Mouse (Mus musculus): Measurements from ENCODE around the gene Parvb. TPM values are rescaled to one million over a fixed set of nuclear protein-coding genes. Genes with fewer than 3 reads are reported as not detected.

The Parvb gene
- polyA plus RNA-seq, 1 experiment, result 3.0 TPM

DNA sequence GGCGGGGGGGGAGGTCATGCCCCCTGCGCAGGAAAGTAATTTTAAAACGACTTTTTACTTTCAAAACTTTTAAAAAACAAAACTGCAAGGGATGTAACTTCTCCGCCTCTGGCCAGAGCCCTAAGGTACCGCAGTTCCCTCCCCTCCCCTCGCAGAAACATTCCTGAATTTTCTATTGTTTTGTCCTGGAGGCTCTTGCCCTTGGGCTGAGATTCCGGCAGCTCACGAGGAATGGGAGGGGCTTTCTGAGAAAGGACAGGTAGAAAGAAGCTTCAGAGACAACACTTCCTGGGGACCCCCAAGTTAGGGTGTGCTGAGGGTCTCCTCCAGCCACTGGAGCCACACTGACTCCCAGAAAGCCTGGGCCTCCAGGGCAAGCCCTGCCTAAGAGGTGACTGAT, 766 bp downstream of the Parvb start:
- Histone ChIP-seq H3K4me1 (ENCODE audit: control insufficient read depth, insufficient read depth, insufficient read length, low read length) (peaks cover 18% of the 10 kb centered on the region), H3K4me3 (ENCODE audit: insufficient read depth, low read depth, low read length) (peak overlapping the region; percentile 65), H3K27ac (replicated peaks; ENCODE audit: low read depth, low read length) (peak overlapping the region; percentile 85)

- H3K4me1 ChIP-seq (ENCODE audit: control insufficient read depth, insufficient read depth, insufficient read length, low read length), result peaks cover 21% of the 10 kb centered on the region
- peak overlapping the region; percentile 93 for H3K27ac ChIP-seq (replicated peaks; ENCODE audit: low read depth, low read length)
- H3K4me3 ChIP-seq (ENCODE audit: insufficient read depth, low read depth, low read length), result no peak overlapping the region
Observed at GRCm38 (mm10) chr15:84234794-84235581, 3.1 kb downstream of the Parvb start.

- Histone ChIP-seq H3K4me1 (ENCODE audit: control insufficient read depth, insufficient read depth, insufficient read length, low read length) (peaks cover 21% of the 10 kb centered on the region), H3K27ac (replicated peaks; ENCODE audit: low read depth, low read length) (peak overlapping the region; percentile 93), H3K4me3 (ENCODE audit: insufficient read depth, low read depth, low read length) (no peak overlapping the region)
Observed at GRCm38 (mm10) chr15:84235646-84236045, 3.8 kb downstream of the Parvb start.

DNA sequence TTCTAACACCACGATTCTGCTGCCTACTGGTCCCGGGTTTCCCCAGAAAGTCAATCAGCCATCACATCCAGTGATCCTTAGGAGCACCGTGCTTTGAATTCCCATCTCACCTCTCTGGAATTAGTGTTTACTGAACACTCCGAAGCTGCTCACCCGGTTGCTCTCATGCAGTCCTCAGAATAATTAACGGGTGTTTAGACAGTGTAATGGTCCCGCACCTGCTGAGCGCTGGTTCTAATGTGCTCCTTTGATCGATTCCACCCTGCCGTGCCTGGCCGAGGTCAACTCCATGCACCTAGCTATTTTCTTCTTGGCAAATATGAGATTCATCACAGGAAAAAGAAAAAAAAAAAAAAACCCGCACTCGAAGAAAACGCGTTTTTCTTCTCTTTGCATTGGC, 6.7 kb downstream of the Parvb start:
- Histone ChIP-seq H3K4me1 (ENCODE audit: control insufficient read depth, insufficient read depth, insufficient read length, low read length) (peaks cover 17% of the 10 kb centered on the region), H3K27ac (replicated peaks; ENCODE audit: low read depth, low read length) (no peak overlapping the region), H3K4me3 (ENCODE audit: insufficient read depth, low read depth, low read length) (no peak overlapping the region)

DNA sequence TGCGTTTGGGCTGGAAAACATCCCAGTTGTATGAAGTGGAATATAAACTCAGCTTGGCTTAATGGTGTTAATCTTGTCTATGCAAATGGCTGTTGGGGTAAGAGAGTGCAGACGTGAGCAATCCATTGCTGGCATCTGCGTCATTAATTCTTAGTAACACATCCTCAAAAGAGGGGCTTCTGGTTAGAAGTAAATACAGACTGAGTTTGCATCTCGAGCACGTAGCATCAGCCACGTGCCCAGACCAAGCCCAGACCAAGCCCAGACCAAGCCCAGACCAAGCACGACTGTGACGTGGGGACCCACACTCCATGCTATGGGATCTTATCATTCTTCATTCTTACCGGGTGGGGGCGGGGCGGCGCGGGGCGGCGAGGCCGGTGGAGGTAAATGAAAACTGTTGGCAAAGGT, 7.2 kb downstream of the Parvb start:
- no peak overlapping the region for H3K27ac ChIP-seq (replicated peaks; ENCODE audit: low read depth, low read length)
- peaks cover 17% of the 10 kb centered on the region for H3K4me1 ChIP-seq (ENCODE audit: control insufficient read depth, insufficient read depth, insufficient read length, low read length)
- H3K4me3 ChIP-seq (ENCODE audit: insufficient read depth, low read depth, low read length), result no peak overlapping the region

DNA sequence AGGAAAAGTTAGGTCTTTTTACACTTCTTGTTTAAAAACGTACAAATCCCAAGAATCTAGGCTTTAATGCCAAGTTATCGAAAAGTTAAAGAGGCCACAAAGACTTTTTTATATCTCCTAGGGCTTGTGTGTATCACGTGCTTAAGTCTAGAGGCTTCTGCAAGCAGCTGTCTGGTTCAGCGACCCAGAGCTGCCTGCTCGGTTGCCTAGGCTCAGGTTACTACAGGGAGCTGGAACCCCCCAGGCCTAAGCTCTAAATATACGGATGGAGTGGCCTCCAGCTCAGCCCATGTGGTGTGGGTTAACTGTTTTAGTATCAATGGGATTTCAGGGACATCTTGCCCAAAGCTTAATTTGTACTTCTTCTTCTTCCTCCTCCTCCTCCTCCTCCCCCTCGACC, 9.7 kb downstream of the Parvb start:
- H3K27ac ChIP-seq (replicated peaks; ENCODE audit: low read depth, low read length), result no peak overlapping the region
- H3K4me1 ChIP-seq (ENCODE audit: control insufficient read depth, insufficient read depth, insufficient read length, low read length), result peaks cover 7% of the 10 kb centered on the region
- no peak overlapping the region for H3K4me3 ChIP-seq (ENCODE audit: insufficient read depth, low read depth, low read length)

GRCm38 (mm10) chr15:84245104-84245503, 13.3 kb downstream of the Parvb start:
- H3K4me3 ChIP-seq (ENCODE audit: insufficient read depth, low read depth, low read length), result no peak overlapping the region
- peaks cover 3% of the 10 kb centered on the region for H3K4me1 ChIP-seq (ENCODE audit: control insufficient read depth, insufficient read depth, insufficient read length, low read length)
- 0 out of 2 replicates have a peak overlapping the region, but pooled peaks have one; percentile 30 for H3K27ac ChIP-seq (replicated peaks; ENCODE audit: low read depth, low read length)

DNA sequence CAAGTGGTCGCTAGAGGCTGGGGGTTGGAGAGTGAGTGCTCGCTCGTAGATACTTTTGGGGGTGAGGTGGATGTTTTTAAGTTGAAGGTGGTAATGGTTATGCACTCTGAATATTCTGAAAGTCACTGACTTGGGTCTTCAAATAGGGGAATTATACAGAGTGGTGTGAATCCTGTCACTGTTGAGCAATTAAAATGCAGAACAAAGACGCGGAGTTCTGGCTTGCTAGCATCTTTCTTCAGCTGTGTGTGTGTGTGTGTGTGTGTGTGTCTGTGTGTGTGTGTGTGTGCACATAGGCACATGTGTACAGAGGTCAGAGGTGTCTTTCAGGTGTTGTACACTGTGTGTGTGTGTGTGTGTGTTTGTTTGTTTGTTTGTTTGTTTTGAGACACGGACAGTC, 14.4 kb downstream of the Parvb start:
- H3K4me3 ChIP-seq (ENCODE audit: insufficient read depth, low read depth, low read length), result no peak overlapping the region
- peaks cover 3% of the 10 kb centered on the region for H3K4me1 ChIP-seq (ENCODE audit: control insufficient read depth, insufficient read depth, insufficient read length, low read length)
- H3K27ac ChIP-seq (replicated peaks; ENCODE audit: low read depth, low read length), result no peak overlapping the region

DNA sequence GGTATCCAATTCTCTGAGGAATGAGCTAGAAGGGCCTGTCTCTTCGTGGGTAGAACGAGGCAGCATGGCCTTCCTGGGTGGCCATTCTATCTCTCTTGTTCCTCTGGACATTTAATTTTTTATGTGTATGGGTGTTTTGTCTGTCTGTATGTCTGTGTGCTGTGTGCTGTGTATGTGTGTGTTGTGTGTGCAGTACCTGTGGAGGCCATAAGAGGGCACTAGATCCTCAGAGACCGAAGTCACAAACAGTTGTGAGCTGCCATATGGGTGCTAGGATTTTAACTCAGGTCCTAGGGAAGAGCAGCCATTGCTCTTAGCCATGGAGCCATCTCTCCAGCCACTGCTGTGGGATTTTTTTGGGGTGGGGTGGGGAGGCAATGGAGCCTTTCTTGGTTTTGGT, 15.5 kb downstream of the Parvb start:
- H3K4me1 ChIP-seq (ENCODE audit: control insufficient read depth, insufficient read depth, insufficient read length, low read length), result peaks cover 3% of the 10 kb centered on the region
- H3K4me3 ChIP-seq (ENCODE audit: insufficient read depth, low read depth, low read length), result no peak overlapping the region
- H3K27ac ChIP-seq (replicated peaks; ENCODE audit: low read depth, low read length), result no peak overlapping the region

DNA sequence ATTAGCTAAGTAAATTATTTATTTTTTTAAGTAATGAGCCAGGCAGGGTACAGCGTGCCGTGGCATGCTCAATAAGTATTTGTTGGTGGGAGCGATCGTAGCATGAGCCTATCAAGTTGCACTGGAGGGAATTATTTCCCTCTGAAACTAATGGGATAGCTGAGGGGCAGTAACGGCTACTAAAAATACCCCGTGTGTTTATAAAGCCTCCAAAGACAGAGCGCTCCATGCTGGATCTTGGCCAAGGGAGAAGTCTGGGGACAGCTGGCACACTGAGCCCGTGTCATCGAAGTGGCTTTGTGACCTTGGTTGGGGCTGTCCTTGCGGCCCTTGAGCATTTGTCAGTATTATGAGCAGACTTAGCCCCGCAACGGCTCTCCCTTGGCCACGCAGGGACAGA, 19.4 kb downstream of the Parvb start:
- Histone ChIP-seq H3K27ac (replicated peaks; ENCODE audit: low read depth, low read length) (no peak overlapping the region), H3K4me3 (ENCODE audit: insufficient read depth, low read depth, low read length) (no peak overlapping the region), H3K4me1 (ENCODE audit: control insufficient read depth, insufficient read depth, insufficient read length, low read length) (no peaks in the 10 kb centered on the region; the same call in none of the 2 replicates)

DNA sequence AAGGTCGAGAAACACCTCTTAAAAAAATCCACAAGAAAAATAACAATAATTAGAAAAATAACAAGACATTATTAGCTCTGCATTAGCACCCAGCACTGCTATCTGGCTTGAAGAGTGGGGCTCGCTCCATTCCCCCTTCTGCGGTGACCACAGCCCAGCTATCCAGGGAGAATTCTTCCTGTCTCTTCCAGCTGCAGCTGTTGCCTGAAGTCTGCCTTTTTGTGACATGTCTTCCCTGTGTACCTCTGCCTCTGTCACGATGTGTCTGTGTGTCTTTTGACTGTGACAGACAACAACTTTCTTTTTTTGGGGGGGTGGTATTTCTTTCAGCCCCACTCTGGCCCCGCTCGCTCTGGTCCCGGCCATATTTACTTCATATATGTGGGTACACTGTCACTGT, 20.8 kb downstream of the Parvb start:
- H3K4me1 ChIP-seq (ENCODE audit: control insufficient read depth, insufficient read depth, insufficient read length, low read length), result no peaks in the 10 kb centered on the region; the same call in none of the 2 replicates
- no peak overlapping the region for H3K4me3 ChIP-seq (ENCODE audit: insufficient read depth, low read depth, low read length)
- H3K27ac ChIP-seq (replicated peaks; ENCODE audit: low read depth, low read length), result no peak overlapping the region

- no peak overlapping the region for H3K4me3 ChIP-seq (ENCODE audit: insufficient read depth, low read depth, low read length)
- no peak overlapping the region for H3K27ac ChIP-seq (replicated peaks; ENCODE audit: low read depth, low read length)
- H3K4me1 ChIP-seq (ENCODE audit: control insufficient read depth, insufficient read depth, insufficient read length, low read length), result no peaks in the 10 kb centered on the region; the same call in none of the 2 replicates
Observed at GRCm38 (mm10) chr15:84253757-84254156, 21.9 kb downstream of the Parvb start.

DNA sequence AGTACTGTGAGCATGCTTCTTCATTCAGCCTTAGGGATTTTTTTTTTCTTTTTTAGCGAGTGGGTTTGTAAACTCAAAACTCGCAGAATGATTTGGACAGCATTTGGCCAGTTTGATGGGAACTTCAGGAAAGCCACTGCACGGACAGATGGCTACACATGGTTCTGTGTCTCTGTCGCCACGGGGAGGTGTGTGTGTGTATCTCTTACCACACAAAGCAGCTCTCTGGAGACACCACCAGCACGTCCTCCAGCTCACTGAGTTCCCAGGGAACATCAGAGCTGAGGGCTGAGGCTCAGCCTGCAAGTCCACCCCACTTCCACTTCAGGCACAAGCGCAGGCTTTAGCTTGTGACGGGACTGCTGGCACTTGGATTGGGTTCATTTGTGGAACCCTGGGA, 22.5 kb downstream of the Parvb start:
- Histone ChIP-seq H3K4me1 (ENCODE audit: control insufficient read depth, insufficient read depth, insufficient read length, low read length) (no peaks in the 10 kb centered on the region; the same call in none of the 2 replicates), H3K4me3 (ENCODE audit: insufficient read depth, low read depth, low read length) (no peak overlapping the region), H3K27ac (replicated peaks; ENCODE audit: low read depth, low read length) (no peak overlapping the region)

DNA sequence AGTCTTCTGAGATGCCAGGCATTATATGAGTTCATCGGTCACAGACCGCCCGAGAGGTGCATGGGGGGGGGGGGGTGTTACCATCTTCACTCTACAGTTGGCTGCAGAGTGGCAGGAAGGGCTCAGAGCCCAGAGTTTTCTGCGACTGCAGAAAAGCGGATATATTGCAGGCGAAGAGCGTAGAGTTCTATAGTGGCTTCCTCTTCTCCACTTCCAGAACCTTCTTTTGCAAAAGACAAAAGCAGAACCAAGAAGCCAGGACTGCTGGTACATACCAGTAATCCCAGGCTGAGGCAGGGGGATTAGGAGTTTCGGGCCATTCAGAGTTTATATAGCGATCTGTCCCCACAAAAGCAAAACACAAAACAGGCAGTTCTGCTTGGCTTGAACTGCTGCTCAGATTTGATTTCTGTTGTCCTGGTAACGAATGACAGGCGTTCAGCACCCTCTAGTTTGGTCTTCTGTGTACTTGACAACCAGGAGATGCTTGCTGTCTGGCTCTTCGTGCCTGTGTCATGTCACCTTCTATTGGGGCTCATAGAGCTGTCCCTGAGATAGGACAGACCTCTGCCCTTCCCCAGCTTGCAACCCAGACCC, 24.5 kb downstream of the Parvb start:
- H3K27ac ChIP-seq (replicated peaks; ENCODE audit: low read depth, low read length), result peak overlapping the region; percentile 51
- no peaks in the 10 kb centered on the region; the same call in 1 of the 2 replicates for H3K4me1 ChIP-seq (ENCODE audit: control insufficient read depth, insufficient read depth, insufficient read length, low read length)
- no peak overlapping the region for H3K4me3 ChIP-seq (ENCODE audit: insufficient read depth, low read depth, low read length)

GRCm38 (mm10) chr15:84256864-84257263, 25.0 kb downstream of the Parvb start:
- Histone ChIP-seq H3K4me1 (ENCODE audit: control insufficient read depth, insufficient read depth, insufficient read length, low read length) (no peaks in the 10 kb centered on the region; the same call in 1 of the 2 replicates), H3K4me3 (ENCODE audit: insufficient read depth, low read depth, low read length) (no peak overlapping the region), H3K27ac (replicated peaks; ENCODE audit: low read depth, low read length) (peak overlapping the region; percentile 51)

All from brown adipose tissue, adult 24 weeks (tissue).